Comparison of ENCODE assay signal across 8 mouse cellular contexts in the genomic region with DNA sequence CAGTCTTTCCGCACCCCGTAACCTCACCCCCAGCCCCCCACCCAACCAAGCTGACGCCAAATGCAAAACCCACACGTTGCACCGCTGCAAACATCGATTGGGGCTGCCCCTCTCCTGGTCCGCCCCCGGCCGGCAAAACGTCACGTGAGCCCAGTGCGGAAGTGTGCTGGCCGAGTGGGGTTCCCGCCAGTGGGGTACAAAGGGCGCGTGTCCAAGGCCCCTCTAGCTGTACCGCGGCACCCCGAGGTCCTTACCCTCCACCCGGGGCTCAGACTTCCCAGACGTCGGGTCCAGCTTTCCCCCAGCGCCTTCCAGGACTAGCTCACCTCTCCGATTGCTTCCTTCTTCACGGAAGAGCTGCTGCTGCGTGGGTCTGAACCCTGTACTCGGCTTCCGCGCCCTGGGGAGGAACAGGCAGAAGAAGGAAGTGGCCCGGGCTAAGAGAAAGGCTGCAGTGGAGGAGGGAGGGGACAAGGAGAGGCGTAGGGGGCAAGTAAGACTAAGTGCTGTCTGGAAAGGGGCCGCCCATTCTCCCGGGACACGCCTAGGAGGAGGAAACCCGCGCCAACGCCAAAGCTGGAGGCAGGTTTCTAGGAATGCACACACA. TPM values are rescaled to one million over a fixed set of nuclear protein-coding genes. Genes with fewer than 3 reads are reported as not detected.
DNase-seq lines count a peak whose midpoint lies in the region; ATAC-seq and TF ChIP-seq lines count a peak whose summit lies in the region.

A gene (minus strand): TSS at position 548 of the 607 bp plus-strand sequence.

- H3K9ac ChIP-seq in kidney, embryonic 14.5 days (ENCODE audit: low read depth, low read length) = peak within 1 kb of the TSS; percentile 80
- peak within 1 kb of the TSS; percentile 74 for H3K9ac ChIP-seq in limb, embryonic 15.5 days
- peak within 1 kb of the TSS; percentile 83 for H3K9ac ChIP-seq in midbrain, postnatal 0 days (replicated peaks; ENCODE audit: low read length, poor library complexity, severe bottlenecking)

- H3K27me3 ChIP-seq in heart, embryonic 10.5 days (ENCODE audit: insufficient read depth, poor library complexity, severe bottlenecking) = no peaks in the 10 kb centered on the region
- no peaks in the 10 kb centered on the region for H3K27me3 ChIP-seq in kidney, embryonic 14.5 days (ENCODE audit: control insufficient read depth, insufficient read depth, low read length)
- H3K27me3 ChIP-seq in limb, embryonic 15.5 days = no peaks in the 10 kb centered on the region
- H3K27me3 ChIP-seq in midbrain, postnatal 0 days (ENCODE audit: insufficient read depth, low read length) = no peaks in the 10 kb centered on the region

- H3K27ac ChIP-seq in heart, embryonic 10.5 days = peak within 1 kb of the TSS; percentile 99
- H3K27ac ChIP-seq in kidney, embryonic 14.5 days (ENCODE audit: low read depth, low read length) = peak within 1 kb of the TSS; percentile 86
- H3K27ac ChIP-seq in limb, embryonic 15.5 days = peak within 1 kb of the TSS; percentile 97
- peak within 1 kb of the TSS; percentile 94 for H3K27ac ChIP-seq in midbrain, postnatal 0 days (ENCODE audit: low read depth, low read length)

- TF ChIP-seq POLR2A in brain, embryonic 14.5 days (IDR thresholded peaks at IDR 0.05; ENCODE audit: borderline replicate concordance, extremely low read depth, insufficient read depth, insufficient read length, poor library complexity, severe bottlenecking) = peak; percentile 8; the same call in 1 of the 2 replicates

- peak; percentile 79 for ATAC-seq in erythroblast, adult 5-6 weeks (replicated peaks; ENCODE audit: low FRiP score, poor library complexity, severe bottlenecking)
- peak; percentile 95 for ATAC-seq in kidney, embryonic 14.5 days (ENCODE audit: low FRiP score, low TSS enrichment)
- peak; percentile 92 for ATAC-seq in limb, embryonic 15.5 days (ENCODE audit: insufficient number of reproducible peaks, low FRiP score, low TSS enrichment, low read depth)
- ATAC-seq in midbrain, postnatal 0 days (ENCODE audit: low FRiP score) = peak; percentile 92

- H3K4me1 ChIP-seq in heart, embryonic 10.5 days = peaks cover 6% of the 10 kb centered on the region
- no peaks in the 10 kb centered on the region for H3K4me1 ChIP-seq in kidney, embryonic 14.5 days (ENCODE audit: control insufficient read depth, insufficient read depth, low read length)
- peaks cover 10% of the 10 kb centered on the region; the same call in 1 of the 2 replicates for H3K4me1 ChIP-seq in limb, embryonic 15.5 days
- no peaks in the 10 kb centered on the region for H3K4me1 ChIP-seq in midbrain, postnatal 0 days (ENCODE audit: insufficient read depth, low read length)

- DNase-seq in CD4-positive helper T cell, adult 2 months (ENCODE audit: low read depth, low spot score) = peak; percentile 89
- peak; percentile 91 for DNase-seq in brain, embryonic 14.5 days (ENCODE audit: low read depth)
- peak; percentile 93 for DNase-seq in heart, embryonic 10.5 days (ENCODE audit: low spot score)
- DNase-seq in midbrain, postnatal 0 days (ENCODE audit: low spot score) = peak; percentile 71
- peak; percentile 60 to 73 for DNase-seq in spleen, postnatal 14 days (ENCODE audit: low spot score in 2 of 2)

- peak within 1 kb of the TSS; percentile 64 for H3K4me2 ChIP-seq in kidney, embryonic 14.5 days (replicated peaks; ENCODE audit: low read depth, low read length)
- H3K4me2 ChIP-seq in limb, embryonic 15.5 days = peak within 1 kb of the TSS; percentile 53
- H3K4me2 ChIP-seq in midbrain, postnatal 0 days (ENCODE audit: low read depth, low read length, poor library complexity, severe bottlenecking) = peak within 1 kb of the TSS; percentile 80

- peak; percentile 35; the same call in 1 of the 2 replicates for TF ChIP-seq CTCF in brain, embryonic 14.5 days (IDR thresholded peaks at IDR 0.05; ENCODE audit: borderline replicate concordance, extremely low read depth, insufficient read depth, insufficient read length)
- peak; percentile 43 for TF ChIP-seq CTCF in midbrain, postnatal 0 days (IDR thresholded peaks at IDR 0.05)

- no peaks in the 10 kb centered on the region for H3K9me3 ChIP-seq in heart, embryonic 10.5 days
- H3K9me3 ChIP-seq in kidney, embryonic 14.5 days (ENCODE audit: control insufficient read depth, low read length) = no peaks in the 10 kb centered on the region
- H3K9me3 ChIP-seq in limb, embryonic 15.5 days = no peaks in the 10 kb centered on the region
- H3K9me3 ChIP-seq in midbrain, postnatal 0 days (ENCODE audit: low read length) = no peaks in the 10 kb centered on the region

- WGBS in heart, embryonic 10.5 days = 1% methylated on average over 37 of the region's 37 CpGs
- WGBS in kidney, embryonic 14.5 days = under 1% methylated on average over 37 of the region's 37 CpGs
- 0% methylated on average over 37 of the region's 37 CpGs for WGBS in limb, embryonic 15.5 days
- WGBS in midbrain, postnatal 0 days = under 1% methylated on average over 36 of the region's 37 CpGs

- H3K36me3 ChIP-seq in heart, embryonic 10.5 days = peaks cover 13% of the 10 kb centered on the region
- peaks cover 8% of the 10 kb centered on the region; the same call in 1 of the 2 replicates for H3K36me3 ChIP-seq in kidney, embryonic 14.5 days (ENCODE audit: control insufficient read depth, insufficient read depth, low read length)
- H3K36me3 ChIP-seq in limb, embryonic 15.5 days = peaks cover 9% of the 10 kb centered on the region; the same call in 1 of the 2 replicates
- no peaks in the 10 kb centered on the region for H3K36me3 ChIP-seq in midbrain, postnatal 0 days (ENCODE audit: insufficient read depth, low read length)

- peak within 1 kb of the TSS; percentile 84 for H3K4me3 ChIP-seq in heart, embryonic 10.5 days
- peak within 1 kb of the TSS; percentile 76 for H3K4me3 ChIP-seq in kidney, embryonic 14.5 days (ENCODE audit: low read length)
- peak within 1 kb of the TSS; percentile 80 for H3K4me3 ChIP-seq in limb, embryonic 15.5 days
- H3K4me3 ChIP-seq in midbrain, postnatal 0 days (ENCODE audit: low read depth, low read length) = peak within 1 kb of the TSS; percentile 72

RNA-seq across cellular contexts. Expression of the gene that starts here (rescaled TPM):
- 61.8 and 123 TPM in 2 replicates for polyA plus RNA-seq in brain, embryonic 14.5 days (2012; rRNA removed)
- total RNA-seq in erythroblast, adult 5-6 weeks (2015; ENCODE audit: low replicate concordance) = 51.4 and 73.2 TPM in 2 replicates
- total RNA-seq in erythroblast, adult 5-6 weeks (2017; ENCODE audit: low replicate concordance) = 48.9 and 55.5 TPM in 2 replicates
- polyA plus RNA-seq in heart, embryonic 10.5 days (2016; fragmentation: Nextera tagmentation; extraction: Ambion mirVana) = 190 and 216 TPM in 2 replicates
- 134 and 179 TPM in 2 replicates for polyA plus RNA-seq in kidney, embryonic 14.5 days (2014; fragmentation: Nextera tagmentation; extraction: Ambion mirVana)
- polyA plus RNA-seq in limb, embryonic 15.5 days (2015; fragmentation: Nextera tagmentation; extraction: Ambion mirVana) = 128 and 138 TPM in 2 replicates
- total RNA-seq in midbrain, postnatal 0 days (2014; rRNA removed) = 9.7 and 19.2 TPM in 2 replicates
- polyA plus RNA-seq in midbrain, postnatal 0 days (2015; fragmentation: Nextera tagmentation; extraction: Ambion mirVana) = 36.8 and 42.0 TPM in 2 replicates

Comparison
In these comparisons a context has a peak if more than half of its experiments do, and no peak if none do; other contexts are left out.
1. Peak in every context shown above with its lines: DNase-seq, ATAC-seq, H3K4me3 ChIP-seq and H3K27ac ChIP-seq.